In genomic region chr7:136912901-136913300, GRCm38 (mm10) we compare ENCODE assay signal across 17 mouse cellular contexts. TPM values are rescaled to one million over a fixed set of nuclear protein-coding genes. Genes with fewer than 3 reads are reported as not detected.
A peak's percentile ranks its signal among the peaks of the same experiment; 100 is the strongest.
DNase-seq lines count a peak whose midpoint lies in the region; ATAC-seq and TF ChIP-seq lines count a peak whose summit lies in the region.
"Had no signal": no experiment of that assay in that cellular context is flagged by ENCODE, and none has a peak within 500 bp of the region (broad histone marks: within the 10 kb centered on the region; RNA-seq: fewer than 3 reads in every experiment).

No protein-coding gene starts in this region.

- H3K4me1 ChIP-seq in embryonic facial prominence, embryonic 10.5 days = peaks cover 17% of the 10 kb centered on the region; the same call in 1 of the 2 replicates
- H3K4me1 ChIP-seq in kidney, adult 2 months (ENCODE audit: control insufficient read depth, insufficient read depth, low read length) = peaks cover 8% of the 10 kb centered on the region
- no peaks in the 10 kb centered on the region for H3K4me1 ChIP-seq in liver, embryonic 12.5 days
- no peaks in the 10 kb centered on the region for H3K4me1 ChIP-seq in lung, adult 2 months (ENCODE audit: control insufficient read depth, insufficient read depth, low read length)
- H3K4me1 ChIP-seq: forebrain, embryonic 12.5 days had no signal

- H3K4me2 ChIP-seq in liver, embryonic 12.5 days = no peak overlapping the region
- H3K4me2 ChIP-seq: forebrain, embryonic 12.5 days; limb, embryonic 15.5 days; midbrain, embryonic 13.5 days; neural tube, embryonic 15.5 days had no signal

- no peaks in the 10 kb centered on the region for H3K27me3 ChIP-seq in embryonic facial prominence, embryonic 10.5 days (replicated peaks; ENCODE audit: low read depth, poor library complexity, severe bottlenecking)
- H3K27me3 ChIP-seq in kidney, adult 2 months (replicated peaks; ENCODE audit: control insufficient read depth, insufficient read depth, low read length) = no peaks in the 10 kb centered on the region
- no peaks in the 10 kb centered on the region for H3K27me3 ChIP-seq in liver, embryonic 12.5 days (replicated peaks)
- H3K27me3 ChIP-seq: forebrain, embryonic 12.5 days; limb, embryonic 15.5 days; midbrain, embryonic 13.5 days; neural tube, embryonic 15.5 days had no signal

- TF ChIP-seq POLR2A in kidney, adult 2 months (IDR thresholded peaks at IDR 0.05; ENCODE audit: low read depth, low read length) = no peak
- TF ChIP-seq POLR2A in lung, adult 2 months (IDR thresholded peaks at IDR 0.05; ENCODE audit: borderline replicate concordance, extremely low read depth, low read depth, low read length) = no peak

- H3K4me3 ChIP-seq in embryonic facial prominence, embryonic 10.5 days = no peak overlapping the region
- H3K4me3 ChIP-seq in kidney, adult 2 months (ENCODE audit: insufficient read depth, low read depth, low read length) = no peak overlapping the region
- no peak overlapping the region for H3K4me3 ChIP-seq in liver, embryonic 12.5 days
- no peak overlapping the region for H3K4me3 ChIP-seq in lung, adult 2 months (replicated peaks; ENCODE audit: extremely low read depth, low read depth, low read length)
- H3K4me3 ChIP-seq: forebrain, embryonic 12.5 days; heart, adult 2 months; limb, embryonic 15.5 days; midbrain, embryonic 13.5 days; myocyte; neural tube, embryonic 15.5 days had no signal

- no peak for TF ChIP-seq CTCF in kidney, adult 2 months (conservative IDR thresholded peaks at IDR 0.05; ENCODE audit: insufficient read depth, insufficient read length, low read depth, low read length)
- TF ChIP-seq CTCF in lung, adult 2 months (IDR thresholded peaks at IDR 0.05; ENCODE audit: insufficient read depth, low read length) = no peak

- peak; percentile 57; the same call in 1 of the 2 replicates for ATAC-seq in liver, embryonic 12.5 days
- ATAC-seq: midbrain, embryonic 13.5 days had no signal

- DNase-seq in embryonic facial prominence, embryonic 10.5 days (ENCODE audit: low spot score) = no peak
- peak; percentile 81 for DNase-seq in kidney, adult 2 months
- peak; percentile 63 to 87 for DNase-seq in kidney, postnatal 25 days
- DNase-seq in lung, adult 2 months = no peak
- no peak for DNase-seq in thymus, postnatal 36 days
- DNase-seq in right cerebral cortex, postnatal 14 days = no peak
- DNase-seq: cerebellum, adult 2 months; layer of hippocampus, postnatal 36 days; lung, postnatal 14 days; thymus, postnatal 25 days had no signal

- H3K9ac ChIP-seq in liver, embryonic 12.5 days = no peak overlapping the region
- H3K9ac ChIP-seq: forebrain, embryonic 12.5 days; limb, embryonic 15.5 days; midbrain, embryonic 13.5 days; neural tube, embryonic 15.5 days had no signal

- H3K36me3 ChIP-seq in embryonic facial prominence, embryonic 10.5 days (replicated peaks) = no peaks in the 10 kb centered on the region
- no peaks in the 10 kb centered on the region for H3K36me3 ChIP-seq in kidney, adult 2 months (ENCODE audit: control insufficient read depth, insufficient read depth, low read length)
- no peaks in the 10 kb centered on the region for H3K36me3 ChIP-seq in liver, embryonic 12.5 days
- H3K36me3 ChIP-seq: forebrain, embryonic 12.5 days; limb, embryonic 15.5 days; midbrain, embryonic 13.5 days; neural tube, embryonic 15.5 days had no signal

- H3K27ac ChIP-seq in embryonic facial prominence, embryonic 10.5 days (replicated peaks) = peak overlapping the region; percentile 40; the same call in 1 of the 2 replicates
- H3K27ac ChIP-seq in kidney, adult 2 months (ENCODE audit: insufficient read depth, low read depth, low read length) = no peak overlapping the region
- H3K27ac ChIP-seq in liver, embryonic 12.5 days = no peak overlapping the region
- H3K27ac ChIP-seq: forebrain, embryonic 12.5 days; heart, adult 2 months; limb, embryonic 15.5 days; midbrain, embryonic 13.5 days; neural tube, embryonic 15.5 days had no signal

- H3K9me3 ChIP-seq in embryonic facial prominence, embryonic 10.5 days = no peaks in the 10 kb centered on the region
- no peaks in the 10 kb centered on the region for H3K9me3 ChIP-seq in liver, embryonic 12.5 days (replicated peaks)
- H3K9me3 ChIP-seq: forebrain, embryonic 12.5 days; limb, embryonic 15.5 days; midbrain, embryonic 13.5 days; neural tube, embryonic 15.5 days had no signal

- 92% methylated on average over 4 of the region's 4 CpGs for WGBS in embryonic facial prominence, embryonic 10.5 days
- WGBS in kidney, adult 2 months = 68% methylated on average over 4 of the region's 4 CpGs
- WGBS in liver, embryonic 12.5 days (ENCODE audit: insufficient replicate concordance) = 69% methylated on average over 4 of the region's 4 CpGs
- 94% methylated on average over 4 of the region's 4 CpGs for WGBS in lung, adult 2 months

RNA-seq across cellular contexts. Expression of gene Mgmt, which starts 18.5 kb away (rescaled TPM):
- 5.4 and 5.8 TPM in 2 replicates for polyA plus RNA-seq in embryonic facial prominence, embryonic 10.5 days (2016; fragmentation: Nextera tagmentation; extraction: Ambion mirVana)
- 4.6 and 5.1 TPM in 2 replicates for polyA plus RNA-seq in kidney, adult 2 months (2012; rRNA removed)
- polyA plus RNA-seq in liver, embryonic 12.5 days (2016; fragmentation: Nextera tagmentation; extraction: Ambion mirVana) = 4.0 and 4.2 TPM in 2 replicates
- polyA plus RNA-seq in lung, adult 2 months (2012; rRNA removed) = 1.7 and 1.8 TPM in 2 replicates

Comparison
In these comparisons a context has a peak if more than half of its experiments do, and no peak if none do; other contexts are left out.
1. DNase-seq: peak in kidney, adult 2 months (single experiment) and kidney, postnatal 25 days (2 of 2); none in embryonic facial prominence, embryonic 10.5 days (single experiment), lung, adult 2 months (single experiment), thymus, postnatal 36 days (0 of 2) and right cerebral cortex, postnatal 14 days (single experiment).